Mouse (Mus musculus) forebrain, embryonic 13.5 days (tissue): ENCODE results near the gene Lnpk. TPM values are rescaled to one million over a fixed set of nuclear protein-coding genes. Genes with fewer than 3 reads are reported as not detected.

Source experiments
- ATAC-seq: fragments of 200-750 bp; cut with Nextera tagmentation; 2 replicates; pipeline ENCODE4 v1.8.0; 2017
- H3K27ac ChIP-seq: fragments of 300-500 bp; sonication (generic); 2 replicates; pipeline ENCODE4 v1.5.1; 2015; ENCODE audit warnings: inconsistent platforms, mild to moderate bottlenecking, moderate library complexity
- H3K27me3 ChIP-seq: fragments of 300-500 bp; sonication (generic); 2 replicates; pipeline ENCODE4 v1.6.1; 2015; ENCODE audit warnings: mild to moderate bottlenecking, inconsistent platforms
- H3K36me3 ChIP-seq: fragments of 300-500 bp; sonication (generic); 2 replicates; pipeline ENCODE4 v1.6.1; 2015; ENCODE audit warnings: mild to moderate bottlenecking, inconsistent platforms; ENCODE audit not compliant: poor library complexity, severe bottlenecking
- H3K4me1 ChIP-seq: fragments of 300-500 bp; sonication (generic); 2 replicates; pipeline ENCODE4 v1.6.1; 2015; ENCODE audit warnings: inconsistent platforms
- H3K4me2 ChIP-seq: fragments of 300-500 bp; sonication (generic); 2 replicates; pipeline ENCODE4 v1.6.1; 2015; ENCODE audit warnings: inconsistent platforms, mild to moderate bottlenecking, moderate library complexity
- H3K4me3 ChIP-seq: fragments of 300-500 bp; sonication (generic); 2 replicates; pipeline ENCODE4 v1.5.1; 2015; ENCODE audit warnings: mild to moderate bottlenecking, inconsistent platforms
- H3K9ac ChIP-seq: fragments of 300-500 bp; sonication (generic); 2 replicates; pipeline ENCODE4 v1.6.1; 2015; ENCODE audit warnings: mild to moderate bottlenecking, inconsistent platforms
- H3K9me3 ChIP-seq: fragments of 300-500 bp; sonication (generic); replicated peaks from 2 replicates; pipeline ENCODE4 v1.6.1; 2016; ENCODE audit warnings: inconsistent platforms
- WGBS: fragments of 180-500 bp; shearing (Covaris S2); methylation state at CpG from one replicate; pipeline ENCODE4 v1.1.7; 2015; 5-methylcytosine and 5-hydroxymethylcytosine counted together
- polyA plus RNA-seq: library from polyadenylated mRNA; unstranded; fragments of >200 nt; fragmentation: Nextera tagmentation; extraction: Ambion mirVana; gene quantifications from 2 replicates; pipeline ENCODE4 v1.2.1, GENCODE M21; 2015

The Lnpk gene
- 50.3 and 54.0 TPM in 2 replicates for polyA plus RNA-seq

- peak within 1 kb of the TSS; percentile 51 for H3K27ac ChIP-seq
- ATAC-seq = peak; percentile 100
- H3K4me3 ChIP-seq = peak within 1 kb of the TSS; percentile 96
- peak within 1 kb of the TSS; percentile 96 for H3K9ac ChIP-seq
- H3K4me1 ChIP-seq = peaks cover 15% of the 10 kb centered on the region
- H3K9me3 ChIP-seq = no peaks in the 10 kb centered on the region
- H3K36me3 ChIP-seq = no peaks in the 10 kb centered on the region
- H3K27me3 ChIP-seq = no peaks in the 10 kb centered on the region
- peak within 1 kb of the TSS; percentile 78 for H3K4me2 ChIP-seq
- WGBS = under 1% methylated on average over 28 of the region's 34 CpGs
Observed at GRCm38 (mm10) chr2:74578843-74579489, at the start of gene Lnpk. Gene Lnpk (minus strand): TSS chr2:74579435.

DNA sequence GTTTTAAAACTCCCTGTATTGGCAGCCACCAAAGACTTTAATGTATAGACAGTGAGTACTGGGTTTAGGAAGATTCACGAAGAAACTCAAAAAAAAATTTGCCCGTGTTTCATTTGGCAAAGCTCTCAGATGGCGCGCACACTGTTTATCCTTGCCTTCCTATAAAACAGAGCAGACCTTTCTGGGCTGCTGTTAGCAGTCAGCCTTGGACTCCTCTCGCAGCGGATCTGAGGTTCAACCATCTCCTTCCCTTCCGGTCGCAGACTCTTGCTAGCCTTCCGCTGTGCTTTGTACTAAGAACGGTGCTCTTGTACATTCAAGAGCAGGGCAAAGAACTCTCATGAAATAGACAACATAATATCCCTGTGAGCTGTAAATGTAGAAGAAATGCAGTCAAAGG lies 41.1 kb upstream of the Lnpk start:
- Histone ChIP-seq H3K9me3 (no peaks in the 10 kb centered on the region), H3K4me2 (no peak overlapping the region), H3K27me3 (0 out of 2 replicates have a peak, but pooled peaks cover 4% of the 10 kb centered on the region), H3K9ac (no peak overlapping the region), H3K4me3 (no peak overlapping the region), H3K4me1 (no peaks in the 10 kb centered on the region), H3K36me3 (no peaks in the 10 kb centered on the region), H3K27ac (no peak overlapping the region)
- no peak for ATAC-seq
- whole genome bisulfite sequencing = 91% methylated on average over 10 of the region's 10 CpGs

- no peaks in the 10 kb centered on the region for H3K9me3 ChIP-seq
- ATAC-seq = no peak
- no peak overlapping the region for H3K9ac ChIP-seq
- no peak overlapping the region for H3K4me3 ChIP-seq
- H3K27me3 ChIP-seq = 0 out of 2 replicates have a peak, but pooled peaks cover 4% of the 10 kb centered on the region
- WGBS = 79% methylated on average over 3 of the region's 3 CpGs
- no peaks in the 10 kb centered on the region for H3K4me1 ChIP-seq
- no peak overlapping the region for H3K27ac ChIP-seq
- no peak overlapping the region for H3K4me2 ChIP-seq
- no peaks in the 10 kb centered on the region for H3K36me3 ChIP-seq
Observed at GRCm38 (mm10) chr2:74619676-74620246, 40.5 kb upstream of the Lnpk start.

- Histone ChIP-seq H3K27ac (no peak overlapping the region), H3K4me2 (no peak overlapping the region), H3K36me3 (no peaks in the 10 kb centered on the region), H3K4me1 (no peaks in the 10 kb centered on the region), H3K27me3 (0 out of 2 replicates have a peak, but pooled peaks cover 4% of the 10 kb centered on the region), H3K4me3 (no peak overlapping the region), H3K9ac (no peak overlapping the region), H3K9me3 (no peaks in the 10 kb centered on the region)
- 86% methylated on average over 9 of the region's 9 CpGs for WGBS
- ATAC-seq = no peak
Observed at GRCm38 (mm10) chr2:74617706-74618105, 38.5 kb upstream of the Lnpk start.

GRCm38 (mm10) chr2:74611406-74611805 lies 32.2 kb upstream of the Lnpk start:
- no peaks in the 10 kb centered on the region for H3K4me1 ChIP-seq
- 80% methylated on average over 4 of the region's 4 CpGs for WGBS
- H3K4me2 ChIP-seq = no peak overlapping the region
- no peak overlapping the region for H3K9ac ChIP-seq
- no peaks in the 10 kb centered on the region for H3K36me3 ChIP-seq
- no peaks in the 10 kb centered on the region for H3K27me3 ChIP-seq
- H3K4me3 ChIP-seq = no peak overlapping the region
- no peak overlapping the region for H3K27ac ChIP-seq
- ATAC-seq = no peak
- H3K9me3 ChIP-seq = no peaks in the 10 kb centered on the region

DNA sequence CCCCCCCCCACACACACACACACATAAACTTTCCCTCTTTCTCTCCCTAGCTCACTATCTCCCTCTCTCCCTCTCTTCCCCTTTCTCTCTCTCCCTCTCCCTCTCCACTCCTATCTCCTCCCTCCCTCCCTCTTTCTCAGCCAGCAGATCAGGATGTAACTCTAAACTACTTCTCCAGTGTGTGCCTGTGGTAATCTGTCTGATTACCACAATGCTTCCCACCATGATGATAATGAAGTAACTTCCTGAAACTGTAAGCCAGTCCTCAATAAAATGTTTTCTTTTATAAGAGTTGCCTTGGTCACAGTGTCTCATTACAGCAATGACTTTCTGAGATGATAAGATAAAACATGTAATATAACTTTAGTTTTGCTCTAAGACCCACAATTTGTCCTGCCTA lies 30.1 kb upstream of the Lnpk start:
- no peak for ATAC-seq
- H3K4me1 ChIP-seq = no peaks in the 10 kb centered on the region
- H3K4me3 ChIP-seq = no peak overlapping the region
- no peaks in the 10 kb centered on the region for H3K27me3 ChIP-seq
- no peak overlapping the region for H3K9ac ChIP-seq
- no peaks in the 10 kb centered on the region for H3K36me3 ChIP-seq
- no peaks in the 10 kb centered on the region for H3K9me3 ChIP-seq
- H3K27ac ChIP-seq = no peak overlapping the region
- no peak overlapping the region for H3K4me2 ChIP-seq

- Histone ChIP-seq H3K4me2 (no peak overlapping the region), H3K36me3 (no peaks in the 10 kb centered on the region), H3K9me3 (no peaks in the 10 kb centered on the region), H3K27ac (no peak overlapping the region), H3K27me3 (no peaks in the 10 kb centered on the region), H3K4me1 (no peaks in the 10 kb centered on the region), H3K9ac (no peak overlapping the region), H3K4me3 (no peak overlapping the region)
- ATAC-seq = no peak
- WGBS = 85% methylated on average over 5 of the region's 5 CpGs
Observed at GRCm38 (mm10) chr2:74606087-74606760, 27.0 kb upstream of the Lnpk start.

GRCm38 (mm10) chr2:74604011-74604410 lies 24.8 kb upstream of the Lnpk start:
- H3K4me2 ChIP-seq = no peak overlapping the region
- WGBS = 47% methylated on average over 3 of the region's 3 CpGs
- no peak for ATAC-seq
- H3K27me3 ChIP-seq = no peaks in the 10 kb centered on the region
- no peak overlapping the region for H3K27ac ChIP-seq
- H3K9ac ChIP-seq = no peak overlapping the region
- no peaks in the 10 kb centered on the region for H3K9me3 ChIP-seq
- H3K4me3 ChIP-seq = no peak overlapping the region
- H3K4me1 ChIP-seq = no peaks in the 10 kb centered on the region
- no peaks in the 10 kb centered on the region for H3K36me3 ChIP-seq

GRCm38 (mm10) chr2:74602483-74602882 lies 23.2 kb upstream of the Lnpk start:
- Histone ChIP-seq H3K4me1 (no peaks in the 10 kb centered on the region), H3K27me3 (no peaks in the 10 kb centered on the region), H3K4me3 (no peak overlapping the region), H3K27ac (no peak overlapping the region), H3K9ac (no peak overlapping the region), H3K36me3 (no peaks in the 10 kb centered on the region), H3K9me3 (no peaks in the 10 kb centered on the region), H3K4me2 (no peak overlapping the region)
- 87% methylated on average over 5 of the region's 5 CpGs for WGBS
- ATAC-seq = no peak

DNA sequence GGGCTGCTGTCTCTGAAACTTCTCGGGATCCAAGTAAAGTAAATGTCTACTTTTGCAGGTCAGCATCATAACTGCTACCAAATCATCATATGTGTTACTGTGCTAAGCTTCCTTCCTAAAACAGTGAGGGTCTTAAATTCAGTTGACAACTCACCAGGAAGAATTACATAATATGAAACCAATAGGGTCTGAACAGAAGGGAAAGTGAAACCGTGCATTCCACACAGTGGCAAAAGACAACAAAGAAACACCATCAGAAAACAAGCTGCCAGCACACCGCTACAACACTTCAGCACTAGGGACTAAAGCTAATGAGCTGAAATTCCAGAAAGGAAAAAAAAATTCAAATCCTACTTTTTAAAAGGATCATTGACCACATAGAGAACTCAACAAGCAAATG lies 17.9 kb upstream of the Lnpk start:
- no peak overlapping the region for H3K27ac ChIP-seq
- no peaks in the 10 kb centered on the region for H3K36me3 ChIP-seq
- H3K4me1 ChIP-seq = no peaks in the 10 kb centered on the region
- no peaks in the 10 kb centered on the region for H3K9me3 ChIP-seq
- H3K4me3 ChIP-seq = no peak overlapping the region
- WGBS = 75% methylated on average over 3 of the region's 3 CpGs
- H3K27me3 ChIP-seq = no peaks in the 10 kb centered on the region
- no peak overlapping the region for H3K4me2 ChIP-seq
- ATAC-seq = no peak
- H3K9ac ChIP-seq = no peak overlapping the region

DNA sequence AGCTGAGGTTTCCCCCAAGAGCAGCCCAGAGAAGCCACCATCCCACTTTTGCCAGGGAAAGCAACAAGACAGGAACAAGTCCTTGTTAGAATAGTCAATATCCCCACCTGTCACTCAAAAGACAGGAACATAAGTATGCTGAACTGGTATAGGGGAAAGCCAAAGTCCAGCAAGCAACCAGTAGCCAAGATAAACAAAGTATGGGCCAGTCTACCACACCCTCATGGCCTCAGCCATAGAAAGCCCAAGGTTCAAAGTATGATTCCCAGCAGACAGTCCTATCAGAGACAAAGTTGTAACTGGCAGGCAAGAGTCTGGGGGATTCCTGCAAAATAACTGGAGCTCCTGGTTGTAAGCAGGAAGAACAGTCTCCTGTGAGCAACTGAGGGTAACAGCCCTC lies 16.9 kb upstream of the Lnpk start:
- Histone ChIP-seq H3K4me1 (no peaks in the 10 kb centered on the region), H3K27ac (no peak overlapping the region), H3K4me3 (no peak overlapping the region), H3K4me2 (no peak overlapping the region), H3K36me3 (no peaks in the 10 kb centered on the region), H3K27me3 (no peaks in the 10 kb centered on the region), H3K9me3 (no peaks in the 10 kb centered on the region), H3K9ac (no peak overlapping the region)
- no peak for ATAC-seq

- ATAC-seq = peak; percentile 87
- H3K4me1 ChIP-seq = peaks cover 15% of the 10 kb centered on the region
- peak overlapping the region; percentile 78 for H3K4me2 ChIP-seq
- no peaks in the 10 kb centered on the region for H3K36me3 ChIP-seq
- under 1% methylated on average over 53 of the region's 55 CpGs for WGBS
- H3K9me3 ChIP-seq = no peaks in the 10 kb centered on the region
- H3K27ac ChIP-seq = peak overlapping the region; percentile 49; the same call in 1 of the 2 replicates
- peak overlapping the region; percentile 96 for H3K4me3 ChIP-seq
- H3K27me3 ChIP-seq = no peaks in the 10 kb centered on the region
- H3K9ac ChIP-seq = peak overlapping the region; percentile 96
Observed at GRCm38 (mm10) chr2:74578146-74578842, 941 bp downstream of the Lnpk start.
